Mouse (Mus musculus): ENCODE results near the gene Gm8764. TPM values are rescaled to one million over a fixed set of nuclear protein-coding genes. Genes with fewer than 3 reads are reported as not detected.

The Gm8764 gene
- not detected for polyA plus RNA-seq (2017; shearing (Covaris generic))

DNA sequence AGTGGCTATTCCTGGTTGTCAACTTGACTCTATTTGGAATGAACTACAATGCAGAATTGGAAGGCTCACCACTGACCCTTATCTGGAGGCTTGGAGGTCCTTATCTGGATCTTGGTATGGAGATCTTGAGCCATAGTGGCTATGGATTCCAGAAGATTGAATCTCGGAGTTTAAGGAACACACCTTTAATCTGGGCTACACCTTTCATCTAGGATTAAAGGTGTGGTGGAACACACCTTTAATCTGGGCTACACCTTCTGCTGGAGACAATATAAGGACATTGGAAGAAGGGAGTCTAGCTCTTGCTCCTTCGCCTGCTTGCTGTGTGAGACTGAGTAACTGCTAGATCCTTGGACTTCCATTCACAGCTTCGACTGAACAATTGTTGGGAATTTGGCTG lies at the start of gene Gm8764:
Gene Gm8764, plus strand, starts transcription at position 301 of the 400 bp plus-strand sequence.

DNA sequence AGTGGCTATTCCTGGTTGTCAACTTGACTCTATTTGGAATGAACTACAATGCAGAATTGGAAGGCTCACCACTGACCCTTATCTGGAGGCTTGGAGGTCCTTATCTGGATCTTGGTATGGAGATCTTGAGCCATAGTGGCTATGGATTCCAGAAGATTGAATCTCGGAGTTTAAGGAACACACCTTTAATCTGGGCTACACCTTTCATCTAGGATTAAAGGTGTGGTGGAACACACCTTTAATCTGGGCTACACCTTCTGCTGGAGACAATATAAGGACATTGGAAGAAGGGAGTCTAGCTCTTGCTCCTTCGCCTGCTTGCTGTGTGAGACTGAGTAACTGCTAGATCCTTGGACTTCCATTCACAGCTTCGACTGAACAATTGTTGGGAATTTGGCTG lies 17.1 kb upstream of the Gm8764 start, which contains the start of gene Gm21293:
Gene Gm21293, plus strand, starts transcription at position 301 of the 400 bp plus-strand sequence.

DNA sequence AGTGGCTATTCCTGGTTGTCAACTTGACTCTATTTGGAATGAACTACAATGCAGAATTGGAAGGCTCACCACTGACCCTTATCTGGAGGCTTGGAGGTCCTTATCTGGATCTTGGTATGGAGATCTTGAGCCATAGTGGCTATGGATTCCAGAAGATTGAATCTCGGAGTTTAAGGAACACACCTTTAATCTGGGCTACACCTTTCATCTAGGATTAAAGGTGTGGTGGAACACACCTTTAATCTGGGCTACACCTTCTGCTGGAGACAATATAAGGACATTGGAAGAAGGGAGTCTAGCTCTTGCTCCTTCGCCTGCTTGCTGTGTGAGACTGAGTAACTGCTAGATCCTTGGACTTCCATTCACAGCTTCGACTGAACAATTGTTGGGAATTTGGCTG lies 8.6 kb upstream of the Gm8764 start, which contains the start of gene Gm6763:
Gene Gm6763, plus strand, starts transcription at position 301 of the 400 bp plus-strand sequence.

GRCm38 (mm10) chr10:104168215-104168614 lies 8.4 kb downstream of the Gm8764 start, which contains the start of gene Gm21304:
Gm21304 (plus strand) TSS chr10:104168515.

GRCm38 (mm10) chr10:104176724-104177123 lies 16.9 kb downstream of the Gm8764 start, which contains the start of gene Gm21312:
Gm21312 (plus strand) TSS chr10:104177024.

DNA sequence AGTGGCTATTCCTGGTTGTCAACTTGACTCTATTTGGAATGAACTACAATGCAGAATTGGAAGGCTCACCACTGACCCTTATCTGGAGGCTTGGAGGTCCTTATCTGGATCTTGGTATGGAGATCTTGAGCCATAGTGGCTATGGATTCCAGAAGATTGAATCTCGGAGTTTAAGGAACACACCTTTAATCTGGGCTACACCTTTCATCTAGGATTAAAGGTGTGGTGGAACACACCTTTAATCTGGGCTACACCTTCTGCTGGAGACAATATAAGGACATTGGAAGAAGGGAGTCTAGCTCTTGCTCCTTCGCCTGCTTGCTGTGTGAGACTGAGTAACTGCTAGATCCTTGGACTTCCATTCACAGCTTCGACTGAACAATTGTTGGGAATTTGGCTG lies 25.4 kb downstream of the Gm8764 start, which contains the start of gene Gm20765:
Gene Gm20765, plus strand, starts transcription at position 301 of the 400 bp plus-strand sequence.

GRCm38 (mm10) chr10:104193742-104194141 lies 33.9 kb downstream of the Gm8764 start, which contains the start of gene Gm4340:
Gm4340 (plus strand) TSS chr10:104194042.

Other genes with a start within 250 kb of the Gm8764 start
- not detected for gene Gm21293, start 17.0 kb upstream of the Gm8764 start, polyA plus RNA-seq (2017; shearing (Covaris generic))
- not detected for gene Gm6763, start 8.5 kb upstream of the Gm8764 start, polyA plus RNA-seq (2017; shearing (Covaris generic))
- gene Gm21304, start 8.5 kb downstream of the Gm8764 start, polyA plus RNA-seq (2017; shearing (Covaris generic)): not detected
- not detected for gene Gm21312, start 17.0 kb downstream of the Gm8764 start, polyA plus RNA-seq (2017; shearing (Covaris generic))
- gene Gm20765, start 25.5 kb downstream of the Gm8764 start, polyA plus RNA-seq (2017; shearing (Covaris generic)): not detected
- not detected for gene Gm4340, start 34.0 kb downstream of the Gm8764 start, polyA plus RNA-seq (2017; shearing (Covaris generic))

Measured in inflammation-experienced regulatory T-cells, adult 16 weeks (primary cell).